Mouse (Mus musculus): Measurements from ENCODE around the gene Rsl24d1. TPM values are rescaled to one million over a fixed set of nuclear protein-coding genes. Genes with fewer than 3 reads are reported as not detected.

Rsl24d1 gene
- total RNA-seq, 1 experiment from 2014 or later, result 52.1 TPM

DNA sequence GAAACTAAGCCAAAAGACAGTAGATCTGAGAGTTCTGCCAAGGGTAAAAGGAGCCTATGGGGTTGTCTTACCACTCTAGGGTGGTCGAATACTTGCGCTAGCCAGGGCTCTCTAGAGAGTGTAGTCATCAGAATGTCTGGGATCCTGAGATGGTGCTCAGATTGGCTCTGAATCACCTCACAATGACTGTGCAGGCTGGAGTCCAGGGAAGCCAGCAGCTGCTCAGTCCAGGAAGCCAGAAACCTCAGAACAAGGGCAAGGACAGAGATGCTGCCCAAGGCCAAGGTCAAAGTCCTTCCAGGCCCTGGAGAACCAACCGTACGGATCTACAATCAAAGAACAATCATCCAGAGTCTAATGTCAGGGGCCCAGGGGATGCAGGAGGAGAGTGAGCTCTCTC is 52.4 kb downstream of the Rsl24d1 start:
- ATAC-seq (ENCODE audit: extremely low read depth, insufficient number of reproducible peaks, low FRiP score, poor library complexity, severe bottlenecking), result no peak

Other genes starting within 250 kb of the Rsl24d1 start
- 0.12 TPM in 1 of 2 replicates, not detected in the other for gene Pygo1, start 187.8 kb upstream of the Rsl24d1 start, total RNA-seq (2017)
- 1.5 and 1.7 TPM in 2 replicates for gene Dyx1c1, start 154.6 kb upstream of the Rsl24d1 start, total RNA-seq (2017)
- gene Gm44503, start 154.6 kb upstream of the Rsl24d1 start, total RNA-seq (2017), result 0.58 TPM in 1 of 2 replicates, not detected in the other
- gene Ccpg1os, start 128.0 kb upstream of the Rsl24d1 start, total RNA-seq (2017), result 19.4 and 19.9 TPM in 2 replicates
- gene Ccpg1, start 128.0 kb upstream of the Rsl24d1 start, total RNA-seq (2017), result 527 and 583 TPM in 2 replicates
- gene Pigb, start 73.0 kb upstream of the Rsl24d1 start, total RNA-seq (2017), result 9.6 and 10.8 TPM in 2 replicates
- gene Rab27a, start 68.6 kb upstream of the Rsl24d1 start, total RNA-seq (2017), result 150 and 155 TPM in 2 replicates
- gene Khdc3, start 11.6 kb upstream of the Rsl24d1 start, total RNA-seq (2017), result 8.7 and 10.7 TPM in 2 replicates
- gene Gm20509, start 11.0 kb upstream of the Rsl24d1 start, total RNA-seq (2017), result not detected in 2 replicates

All from neutrophil, adult 5-6 weeks (primary cell).